Comparison of ENCODE assay signal across 16 mouse cellular contexts in genomic region chr3:121364388-121364787, GRCm38 (mm10).
A peak's percentile ranks its signal among the peaks of the same experiment; 100 is the strongest.
DNase-seq lines count a peak whose midpoint lies in the region; ATAC-seq and TF ChIP-seq lines count a peak whose summit lies in the region.
"Had no signal": no experiment of that assay in that cellular context is flagged by ENCODE, and none has a peak within 500 bp of the region (broad histone marks: within the 10 kb centered on the region; RNA-seq: fewer than 3 reads in every experiment).

No protein-coding gene starts in this region.

- H3K9me3 ChIP-seq in kidney, embryonic 15.5 days (replicated peaks), result no peaks in the 10 kb centered on the region
- H3K9me3 ChIP-seq: forebrain, embryonic 15.5 days; limb, embryonic 15.5 days; neural tube, embryonic 13.5 days had no signal

- TF ChIP-seq CTCF in gastrocnemius, adult 2 months (IDR thresholded peaks at IDR 0.05), result no peak
- no peak for TF ChIP-seq CTCF in thymus, adult 2 months (IDR thresholded peaks at IDR 0.05; ENCODE audit: borderline replicate concordance, control insufficient read depth, extremely low read depth, insufficient read depth, low read length, poor library complexity)

- no peak overlapping the region for H3K4me2 ChIP-seq in kidney, embryonic 15.5 days
- H3K4me2 ChIP-seq: forebrain, embryonic 15.5 days; limb, embryonic 15.5 days; neural tube, embryonic 13.5 days had no signal

- intact Hi-C loops in gastrocnemius, adult 2 months (cut with DNase I), result loop anchor here (5.0 kb wide), 1 partner anchor 63 kb away; the partner anchor contains the start of gene Cnn3

- 0 out of 2 replicates have a peak, but pooled peaks cover 5% of the 10 kb centered on the region for H3K4me1 ChIP-seq in kidney, embryonic 15.5 days
- peaks cover 32% of the 10 kb centered on the region for H3K4me1 ChIP-seq in thymus, adult 2 months (replicated peaks; ENCODE audit: control insufficient read depth, insufficient read depth, low read length)
- H3K4me1 ChIP-seq: forebrain, embryonic 15.5 days; limb, embryonic 15.5 days; neural tube, embryonic 13.5 days had no signal

- DNase-seq in gastrocnemius, adult 2 months, result no peak
- no peak for DNase-seq in gastrocnemius, postnatal 10 days
- DNase-seq in kidney, postnatal 10 days, result no peak
- no peak for DNase-seq in thymus, adult 2 months
- no peak for DNase-seq in thymus, postnatal 25 days
- no peak for DNase-seq in cerebellum, adult 9-11 months
- DNase-seq: adrenal gland, postnatal 25 days; cerebellum, adult 2 months; heart, postnatal 10 days; right cerebral cortex, postnatal 25 days; thymus, postnatal 4 days had no signal

- H3K36me3 ChIP-seq in kidney, embryonic 15.5 days, result no peaks in the 10 kb centered on the region
- H3K36me3 ChIP-seq in thymus, adult 2 months (ENCODE audit: control insufficient read depth, insufficient read depth, low read length), result no peaks in the 10 kb centered on the region
- H3K36me3 ChIP-seq: forebrain, embryonic 15.5 days; neural tube, embryonic 13.5 days had no signal

- H3K27me3 ChIP-seq in kidney, embryonic 15.5 days, result no peaks in the 10 kb centered on the region
- H3K27me3 ChIP-seq in thymus, adult 2 months (ENCODE audit: control insufficient read depth, insufficient read depth, low read length), result no peaks in the 10 kb centered on the region
- H3K27me3 ChIP-seq: forebrain, embryonic 15.5 days; limb, embryonic 15.5 days; neural tube, embryonic 13.5 days had no signal

- H3K9ac ChIP-seq in kidney, embryonic 15.5 days, result no peak overlapping the region
- H3K9ac ChIP-seq: forebrain, embryonic 15.5 days; limb, embryonic 15.5 days; neural tube, embryonic 13.5 days had no signal

- TF ChIP-seq POLR2A in thymus, adult 2 months (IDR thresholded peaks at IDR 0.05; ENCODE audit: control insufficient read depth, extremely low read depth, insufficient read depth, low read length, poor library complexity), result no peak

- WGBS in kidney, embryonic 15.5 days, result 62% methylated on average over 4 of the region's 4 CpGs
- 88% methylated on average over 4 of the region's 4 CpGs for WGBS in thymus, adult 2 months

- peak overlapping the region; percentile 71 for H3K27ac ChIP-seq in gastrocnemius, adult 2 months
- peak overlapping the region; percentile 75 for H3K27ac ChIP-seq in kidney, embryonic 15.5 days
- H3K27ac ChIP-seq in thymus, adult 2 months (ENCODE audit: control insufficient read depth, insufficient read depth, low read length), result peak overlapping the region; percentile 70
- H3K27ac ChIP-seq: forebrain, embryonic 15.5 days; layer of hippocampus, adult 2 months; limb, embryonic 15.5 days; neural tube, embryonic 13.5 days had no signal

- no peak overlapping the region; the same call in 1 of the 2 replicates for H3K4me3 ChIP-seq in gastrocnemius, adult 2 months
- no peak overlapping the region for H3K4me3 ChIP-seq in kidney, embryonic 15.5 days (replicated peaks)
- H3K4me3 ChIP-seq in thymus, adult 2 months (ENCODE audit: control insufficient read depth, insufficient read depth, low read length), result no peak overlapping the region
- H3K4me3 ChIP-seq: forebrain, embryonic 15.5 days; layer of hippocampus, adult 2 months; limb, embryonic 15.5 days; neural tube, embryonic 13.5 days had no signal

- ATAC-seq in kidney, embryonic 15.5 days (replicated peaks; ENCODE audit: low FRiP score), result no peak
- ATAC-seq: forebrain, embryonic 15.5 days had no signal
